Mouse (Mus musculus): ENCODE results near the gene Ipo5.
A peak's percentile ranks its signal among the peaks of the same experiment; 100 is the strongest.

Ipo5 gene

GRCm38 (mm10) chr14:120910733-120911324 is at the start of gene Ipo5:
TSS of gene Ipo5 (plus strand) at chr14:120911224.
- peak; percentile 96 for DNase-seq

- no peak for DNase-seq
Observed at GRCm38 (mm10) chr14:120863205-120863604, 47.8 kb upstream of the Ipo5 start.

- no peak for DNase-seq
Observed at GRCm38 (mm10) chr14:120864896-120865295, 46.1 kb upstream of the Ipo5 start.

- no peak for DNase-seq
Observed at GRCm38 (mm10) chr14:120866573-120866972, 44.5 kb upstream of the Ipo5 start.

- no peak for DNase-seq
Observed at GRCm38 (mm10) chr14:120867121-120867520, 43.9 kb upstream of the Ipo5 start.

GRCm38 (mm10) chr14:120868494-120868893 is 42.5 kb upstream of the Ipo5 start:
- peak; percentile 65 for DNase-seq

GRCm38 (mm10) chr14:120870736-120871135 is 40.3 kb upstream of the Ipo5 start:
- DNase-seq, result no peak

- DNase-seq, result no peak
Observed at GRCm38 (mm10) chr14:120874397-120874796, 36.6 kb upstream of the Ipo5 start.

- peak; percentile 25 for DNase-seq
Observed at GRCm38 (mm10) chr14:120875144-120875543, 35.9 kb upstream of the Ipo5 start.

GRCm38 (mm10) chr14:120875811-120876388 is 35.1 kb upstream of the Ipo5 start:
- DNase-seq, result no peak

- DNase-seq, result no peak
Observed at GRCm38 (mm10) chr14:120877147-120877546, 33.9 kb upstream of the Ipo5 start.

- no peak for DNase-seq
Observed at GRCm38 (mm10) chr14:120879026-120879425, 32.0 kb upstream of the Ipo5 start.

- no peak for DNase-seq
Observed at GRCm38 (mm10) chr14:120880601-120881000, 30.4 kb upstream of the Ipo5 start.

GRCm38 (mm10) chr14:120881054-120881453 is 30.0 kb upstream of the Ipo5 start:
- peak; percentile 4 for DNase-seq

- no peak for DNase-seq
Observed at GRCm38 (mm10) chr14:120888681-120889080, 22.3 kb upstream of the Ipo5 start.

GRCm38 (mm10) chr14:120892369-120892768 is 18.7 kb upstream of the Ipo5 start:
- DNase-seq, result no peak

GRCm38 (mm10) chr14:120896613-120897012 is 14.4 kb upstream of the Ipo5 start:
- DNase-seq, result no peak

GRCm38 (mm10) chr14:120898876-120899275 is 12.1 kb upstream of the Ipo5 start:
- no peak for DNase-seq

- DNase-seq, result peak; percentile 21
Observed at GRCm38 (mm10) chr14:120909396-120909795, 1.6 kb upstream of the Ipo5 start.

- DNase-seq, result peak; percentile 14
Observed at GRCm38 (mm10) chr14:120910320-120910719, 704 bp upstream of the Ipo5 start.

GRCm38 (mm10) chr14:120911388-120911901 is 421 bp downstream of the Ipo5 start:
- DNase-seq, result peak; percentile 23

- DNase-seq, result no peak
Observed at GRCm38 (mm10) chr14:120912090-120912710, 1.2 kb downstream of the Ipo5 start.

GRCm38 (mm10) chr14:120912916-120913315 is 1.9 kb downstream of the Ipo5 start:
- DNase-seq, result no peak

GRCm38 (mm10) chr14:120921805-120922204 is 10.8 kb downstream of the Ipo5 start:
- DNase-seq, result no peak
